Comparison of ENCODE assay signal across 8 mouse cellular contexts in genomic region chr4:110352001-110352369, GRCm38 (mm10). TPM values are rescaled to one million over a fixed set of nuclear protein-coding genes. Genes with fewer than 3 reads are reported as not detected.
DNase-seq lines count a peak whose midpoint lies in the region; ATAC-seq and TF ChIP-seq lines count a peak whose summit lies in the region.

No protein-coding gene starts in this region.

- no peak for TF ChIP-seq CTCF in small intestine, adult 2 months (IDR thresholded peaks at IDR 0.05; ENCODE audit: extremely low read depth, insufficient read length, insufficient replicate concordance, low read depth, low read length)

- peaks cover 3% of the 10 kb centered on the region; the same call in 1 of the 2 replicates for H3K4me1 ChIP-seq in lung, embryonic 16.5 days (replicated peaks; ENCODE audit: control insufficient read depth, insufficient read depth, low read length)
- peaks cover 13% of the 10 kb centered on the region for H3K4me1 ChIP-seq in forebrain, embryonic 15.5 days
- no peaks in the 10 kb centered on the region for H3K4me1 ChIP-seq in limb, embryonic 14.5 days (ENCODE audit: control insufficient read depth, insufficient read depth, low read length)
- 0 out of 2 replicates have a peak, but pooled peaks cover 2% of the 10 kb centered on the region for H3K4me1 ChIP-seq in small intestine, adult 2 months (ENCODE audit: control insufficient read depth, insufficient read depth, insufficient read length, low read length)

- 0 out of 2 replicates have a peak, but pooled peaks have one; percentile 2 for ATAC-seq in lung, embryonic 16.5 days (ENCODE audit: low read depth)
- no peak for ATAC-seq in forebrain, embryonic 15.5 days (replicated peaks)
- no peak for ATAC-seq in limb, embryonic 14.5 days (ENCODE audit: low FRiP score, low read depth)

- peak overlapping the region; percentile 63 for H3K9ac ChIP-seq in lung, embryonic 16.5 days (ENCODE audit: low read length)
- H3K9ac ChIP-seq in forebrain, embryonic 15.5 days (replicated peaks), result peak overlapping the region; percentile 82
- peak overlapping the region; percentile 82 for H3K9ac ChIP-seq in limb, embryonic 14.5 days (ENCODE audit: low read depth, low read length, severe bottlenecking)

- WGBS in lung, embryonic 16.5 days, result 6% methylated on average over 5 of the region's 5 CpGs
- WGBS in forebrain, embryonic 15.5 days, result 5% methylated on average over 5 of the region's 5 CpGs
- WGBS in limb, embryonic 14.5 days, result 12% methylated on average over 5 of the region's 5 CpGs
- WGBS in small intestine, adult 2 months, result 12% methylated on average over 5 of the region's 5 CpGs

- H3K36me3 ChIP-seq in lung, embryonic 16.5 days (ENCODE audit: control insufficient read depth, insufficient read depth, low read length), result no peaks in the 10 kb centered on the region
- H3K36me3 ChIP-seq in forebrain, embryonic 15.5 days, result no peaks in the 10 kb centered on the region
- no peaks in the 10 kb centered on the region for H3K36me3 ChIP-seq in limb, embryonic 14.5 days (ENCODE audit: control insufficient read depth, insufficient read depth, low read length)
- no peaks in the 10 kb centered on the region for H3K36me3 ChIP-seq in small intestine, adult 2 months (ENCODE audit: control insufficient read depth, insufficient read depth, low read length)

- no peaks in the 10 kb centered on the region for H3K27me3 ChIP-seq in lung, embryonic 16.5 days (ENCODE audit: control insufficient read depth, insufficient read depth, low read depth, low read length)
- no peaks in the 10 kb centered on the region for H3K27me3 ChIP-seq in forebrain, embryonic 15.5 days
- no peaks in the 10 kb centered on the region for H3K27me3 ChIP-seq in limb, embryonic 14.5 days (ENCODE audit: control insufficient read depth, insufficient read depth, low read length)
- peaks cover 6% of the 10 kb centered on the region for H3K27me3 ChIP-seq in small intestine, adult 2 months (ENCODE audit: control insufficient read depth, insufficient read depth, low read length)

- no peak overlapping the region for H3K27ac ChIP-seq in lung, embryonic 16.5 days (ENCODE audit: low read length)
- H3K27ac ChIP-seq in forebrain, embryonic 15.5 days (replicated peaks), result peak overlapping the region; percentile 85
- H3K27ac ChIP-seq in limb, embryonic 14.5 days (replicated peaks; ENCODE audit: low read depth, low read length), result peak overlapping the region; percentile 38; the same call in 1 of the 2 replicates
- H3K27ac ChIP-seq in small intestine, adult 2 months (ENCODE audit: insufficient read depth, low read depth, low read length), result no peak overlapping the region

- no peak for DNase-seq in lung, postnatal 10 days
- peak; percentile 3 for DNase-seq in limb, embryonic 14.5 days (ENCODE audit: low spot score)
- DNase-seq in embryo, embryonic 10 days (ENCODE audit: low spot score), result no peak
- no peak for DNase-seq in cerebellum, adult 18-20 months
- DNase-seq in adrenal gland, postnatal 25 days, result no peak

- H3K4me2 ChIP-seq in lung, embryonic 16.5 days (ENCODE audit: low read depth, low read length), result peak overlapping the region; percentile 93
- H3K4me2 ChIP-seq in forebrain, embryonic 15.5 days (replicated peaks), result peak overlapping the region; percentile 61
- H3K4me2 ChIP-seq in limb, embryonic 14.5 days (replicated peaks; ENCODE audit: low read depth, low read length, severe bottlenecking), result peak overlapping the region; percentile 80

- H3K9me3 ChIP-seq in lung, embryonic 16.5 days (ENCODE audit: control insufficient read depth, low read length), result no peaks in the 10 kb centered on the region
- no peaks in the 10 kb centered on the region for H3K9me3 ChIP-seq in forebrain, embryonic 15.5 days
- no peaks in the 10 kb centered on the region for H3K9me3 ChIP-seq in limb, embryonic 14.5 days (ENCODE audit: control insufficient read depth, low read length)

- peak overlapping the region; percentile 68 for H3K4me3 ChIP-seq in lung, embryonic 16.5 days (ENCODE audit: low read length)
- H3K4me3 ChIP-seq in forebrain, embryonic 15.5 days, result peak overlapping the region; percentile 85
- peak overlapping the region; percentile 65 for H3K4me3 ChIP-seq in limb, embryonic 14.5 days (replicated peaks; ENCODE audit: low read length)
- peak overlapping the region; percentile 62 for H3K4me3 ChIP-seq in small intestine, adult 2 months (ENCODE audit: low read depth, low read length)

- TF ChIP-seq POLR2A in limb, embryonic 14.5 days (IDR thresholded peaks at IDR 0.05; ENCODE audit: borderline replicate concordance, extremely low read depth, insufficient read depth, insufficient read length), result no peak
- TF ChIP-seq POLR2A in small intestine, adult 2 months (IDR thresholded peaks at IDR 0.05; ENCODE audit: low read depth, low read length), result no peak

RNA-seq across cellular contexts. Expression of gene Elavl4, which starts 0.3 kb away (rescaled TPM):
- 2.8 and 3.0 TPM in 2 replicates for polyA plus RNA-seq in lung, embryonic 16.5 days (2015; fragmentation: Nextera tagmentation; extraction: Ambion mirVana)
- 261 and 274 TPM in 2 replicates for polyA plus RNA-seq in forebrain, embryonic 15.5 days (2015; fragmentation: Nextera tagmentation; extraction: Ambion mirVana)
- polyA plus RNA-seq in limb, embryonic 14.5 days (2012; rRNA removed), result 0.86 and 1.1 TPM in 2 replicates
- 2.5 and 2.8 TPM in 2 replicates for polyA plus RNA-seq in limb, embryonic 14.5 days (2014; fragmentation: Nextera tagmentation; extraction: Ambion mirVana)
- 0.27 and 0.94 TPM in 2 replicates for polyA plus RNA-seq in small intestine, adult 2 months (2012; rRNA removed)
- total RNA-seq in adrenal gland, postnatal 25 days (2021), result 2.8 and 5.4 TPM in 2 replicates

RNA-seq across cellular contexts. Expression of gene Agbl4, which starts 45.5 kb away (rescaled TPM):
- polyA plus RNA-seq in lung, embryonic 16.5 days (2015; fragmentation: Nextera tagmentation; extraction: Ambion mirVana), result 0.97 and 1.4 TPM in 2 replicates
- 1.7 and 1.9 TPM in 2 replicates for polyA plus RNA-seq in forebrain, embryonic 15.5 days (2015; fragmentation: Nextera tagmentation; extraction: Ambion mirVana)
- polyA plus RNA-seq in limb, embryonic 14.5 days (2012; rRNA removed), result 0.19 and 0.21 TPM in 2 replicates
- 0.17 and 0.36 TPM in 2 replicates for polyA plus RNA-seq in limb, embryonic 14.5 days (2014; fragmentation: Nextera tagmentation; extraction: Ambion mirVana)
- polyA plus RNA-seq in small intestine, adult 2 months (2012; rRNA removed), result not detected in 2 replicates
- total RNA-seq in adrenal gland, postnatal 25 days (2021), result 1.2 and 1.9 TPM in 2 replicates

Comparison
In these comparisons a context has a peak if more than half of its experiments do, and no peak if none do; other contexts are left out.
1. H3K27ac ChIP-seq: peak in forebrain, embryonic 15.5 days (single experiment) and limb, embryonic 14.5 days (single experiment); none in lung, embryonic 16.5 days (single experiment) and small intestine, adult 2 months (single experiment).
2. RNA of gene Elavl4, which starts 0.3 kb away (polyA plus RNA-seq): 261 to 274 TPM in forebrain, embryonic 15.5 days; 2.8 to 3.0 TPM in lung, embryonic 16.5 days, 0.86 to 2.8 TPM in limb, embryonic 14.5 days and 0.27 to 0.94 TPM in small intestine, adult 2 months; every median in the first group is over 10 times any median in the second.
3. Peak in every context shown above with its lines, with median percentiles within 50 percentile points of each other: H3K4me2 ChIP-seq, H3K4me3 ChIP-seq and H3K9ac ChIP-seq.